Mouse (Mus musculus) bone marrow macrophage, adult 2 months (primary cell): ENCODE measurements around the gene Cnst.

Experiments
- CTCF ChIP-seq: IDR thresholded peaks from 2 replicates; pipeline ENCODE4 v1.5.1; 2012; ENCODE audit warnings: low read depth, mild to moderate bottlenecking, low read length, moderate library complexity
- POLR2A ChIP-seq: IDR thresholded peaks from 2 replicates; pipeline ENCODE4 v1.6.1; 2012; ENCODE audit warnings: mild to moderate bottlenecking, low read depth, low read length, borderline replicate concordance

GRCm38 (mm10) chr1:179499257-179499656, 46.9 kb upstream of the Cnst start:
- TF ChIP-seq POLR2A, result no peak
- no peak for TF ChIP-seq CTCF
